Mouse (Mus musculus) liver, adult 2 months (tissue): ENCODE measurements at regions not wholly inside any gene's neighbourhood (a gene's known extent, or its start where the extent isn't known, plus 50 kb on each side); places are given as distances from the start of the nearest gene placed in this dataset.

Source experiments
- DNase-seq: peaks from one replicate; pipeline ENCODE4 v3.0.0-alpha.2; 2011; ENCODE audit warnings: low read depth, low spot score; ENCODE audit errors: extremely low read depth
- H3K27ac ChIP-seq: fragments of 200-500 bp; replicated peaks from 2 replicates; pipeline ENCODE4 v1.5.1; 2012; ENCODE audit warnings: low read depth, mild to moderate bottlenecking, control low read depth, inconsistent platforms, low read length; ENCODE audit not compliant: insufficient read depth
- H3K27me3 ChIP-seq: fragments of 200-500 bp; 2 replicates; pipeline ENCODE4 v1.6.1; 2012; ENCODE audit warnings: mild to moderate bottlenecking, moderate library complexity, low read length, inconsistent platforms; ENCODE audit not compliant: control insufficient read depth, insufficient read depth
- H3K36me3 ChIP-seq: fragments of 200-500 bp; 2 replicates; pipeline ENCODE4 v1.6.1; 2012; ENCODE audit warnings: low read length, inconsistent platforms; ENCODE audit not compliant: control insufficient read depth, insufficient read depth
- H3K4me1 ChIP-seq: fragments of 200-500 bp; 2 replicates; pipeline ENCODE4 v1.6.1; 2011; ENCODE audit warnings: low read length; ENCODE audit not compliant: control insufficient read depth, insufficient read depth
- H3K4me3 ChIP-seq: fragments of 200-500 bp; 2 replicates; pipeline ENCODE4 v1.5.1; 2011; ENCODE audit warnings: low read depth, mild to moderate bottlenecking, control low read depth, low read length, moderate library complexity; ENCODE audit not compliant: insufficient read depth
- H3K79me2 ChIP-seq: fragments of 200-500 bp; 2 replicates; pipeline ENCODE4 v1.6.1; 2012; ENCODE audit warnings: inconsistent platforms, mild to moderate bottlenecking, low read length, moderate library complexity; ENCODE audit not compliant: control insufficient read depth, insufficient read depth
- H3K9ac ChIP-seq: fragments of 200-500 bp; 2 replicates; pipeline ENCODE4 v1.6.1; 2012; ENCODE audit warnings: low read depth, mild to moderate bottlenecking, control low read depth, inconsistent platforms, low read length
- CTCF ChIP-seq: fragments of 200-500 bp; IDR thresholded peaks from 2 replicates; pipeline ENCODE4 v1.5.1; 2011; ENCODE audit warnings: low read depth, low read length, control low read depth
- POLR2A ChIP-seq: fragments of 200-500 bp; IDR thresholded peaks from 2 replicates; pipeline ENCODE4 v1.6.1; 2011; ENCODE audit warnings: low read length, control low read depth; ENCODE audit not compliant: insufficient read depth; ENCODE audit errors: extremely low read depth
- WGBS: fragments of 180-500 bp; shearing (Covaris S2); methylation state at CpG from one replicate; pipeline ENCODE4 v1.1.7; 2018; 5-methylcytosine and 5-hydroxymethylcytosine counted together

DNA sequence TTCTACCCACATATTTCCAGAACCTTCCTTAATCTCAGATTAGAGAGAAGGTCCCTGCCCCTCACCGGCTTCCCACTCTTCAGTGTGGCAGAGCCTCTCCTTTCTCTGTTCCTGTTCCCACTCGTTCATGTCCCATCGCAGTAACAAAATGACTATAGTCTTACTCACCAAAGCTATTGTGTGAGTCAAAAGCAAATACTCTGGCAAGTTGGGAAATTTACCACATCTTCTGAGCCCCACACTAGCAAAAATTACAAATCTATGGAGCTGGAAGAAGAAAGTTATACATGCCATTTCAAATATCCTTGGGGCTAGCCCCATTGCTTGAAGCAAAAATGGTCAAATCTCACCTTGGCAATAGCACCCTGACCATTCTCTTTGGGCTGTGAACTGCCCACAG lies 80.1 kb upstream of the Tet2 start:
- Histone ChIP-seq H3K27ac (no peak overlapping the region), H3K36me3 (no peaks in the 10 kb centered on the region), H3K4me1 (no peaks in the 10 kb centered on the region), H3K4me3 (no peak overlapping the region), H3K27me3 (no peaks in the 10 kb centered on the region), H3K79me2 (no peaks in the 10 kb centered on the region), H3K9ac (no peak overlapping the region)
- 94% methylated on average over 3 of the region's 3 CpGs for WGBS
- TF ChIP-seq POLR2A: no peak
- no peak for TF ChIP-seq CTCF
- DNase-seq: no peak

DNA sequence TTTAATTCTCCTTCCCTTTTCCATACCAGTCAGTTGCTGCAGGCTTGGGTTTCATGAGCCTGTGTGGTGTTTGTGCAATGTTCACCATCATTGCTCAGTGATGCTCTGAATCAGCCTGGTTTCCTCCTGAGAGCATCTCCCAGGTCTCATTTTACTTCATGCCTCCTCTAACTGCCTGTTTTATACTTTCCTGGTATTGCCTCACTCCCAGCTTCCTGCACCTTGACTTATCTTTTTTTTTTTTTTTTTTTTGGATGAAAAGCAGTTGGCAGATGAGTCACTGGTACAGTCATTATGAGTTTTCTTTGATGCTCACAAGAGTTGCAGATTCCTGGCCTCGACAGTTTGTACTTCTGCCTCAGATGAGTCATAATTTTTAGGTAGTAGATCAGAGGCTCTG lies 81.5 kb upstream of the Tet2 start:
- H3K4me3 ChIP-seq: no peak overlapping the region
- H3K36me3 ChIP-seq: no peaks in the 10 kb centered on the region
- no peaks in the 10 kb centered on the region for H3K79me2 ChIP-seq
- 50% methylated on average over 1 of the region's 1 CpGs for WGBS
- no peak overlapping the region for H3K9ac ChIP-seq
- H3K27ac ChIP-seq: no peak overlapping the region
- no peaks in the 10 kb centered on the region for H3K4me1 ChIP-seq
- no peaks in the 10 kb centered on the region for H3K27me3 ChIP-seq
- no peak for DNase-seq
- TF ChIP-seq CTCF: no peak
- TF ChIP-seq POLR2A: no peak

DNA sequence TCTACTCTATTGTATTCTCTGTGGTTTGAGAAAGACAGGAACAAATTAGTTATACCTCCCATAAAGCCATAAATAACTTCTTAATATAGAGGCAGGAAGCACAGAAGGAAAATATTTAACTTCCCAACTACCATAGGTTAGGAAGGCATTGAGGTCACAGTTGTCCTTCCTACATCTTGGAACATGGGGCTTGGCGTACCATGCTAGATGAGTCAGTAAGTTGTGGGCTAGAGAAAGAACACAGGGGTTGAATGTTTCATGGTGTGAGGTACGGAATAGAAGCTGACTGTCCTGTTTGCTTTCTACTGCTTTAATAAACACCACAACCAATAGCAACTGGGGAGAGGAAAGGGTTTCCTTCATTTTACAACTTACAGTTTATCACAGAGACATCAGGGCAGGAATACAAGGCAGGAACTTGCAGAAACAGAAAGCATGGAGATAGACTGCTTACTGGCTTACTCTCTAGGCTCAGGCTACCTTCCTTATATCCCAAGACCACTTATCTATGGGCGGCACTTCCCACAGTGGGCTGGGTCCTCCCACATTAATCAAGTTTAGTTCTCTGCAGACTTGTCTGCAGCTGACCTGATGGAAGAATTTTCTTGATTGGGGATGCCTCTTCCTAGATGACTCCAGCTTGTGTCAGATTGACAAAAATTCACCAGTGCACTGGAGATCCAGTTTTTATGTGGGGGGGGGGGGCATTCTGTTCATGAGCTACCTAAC lies 82.3 kb upstream of the Tet2 start:
- no peak overlapping the region for H3K4me3 ChIP-seq

DNA sequence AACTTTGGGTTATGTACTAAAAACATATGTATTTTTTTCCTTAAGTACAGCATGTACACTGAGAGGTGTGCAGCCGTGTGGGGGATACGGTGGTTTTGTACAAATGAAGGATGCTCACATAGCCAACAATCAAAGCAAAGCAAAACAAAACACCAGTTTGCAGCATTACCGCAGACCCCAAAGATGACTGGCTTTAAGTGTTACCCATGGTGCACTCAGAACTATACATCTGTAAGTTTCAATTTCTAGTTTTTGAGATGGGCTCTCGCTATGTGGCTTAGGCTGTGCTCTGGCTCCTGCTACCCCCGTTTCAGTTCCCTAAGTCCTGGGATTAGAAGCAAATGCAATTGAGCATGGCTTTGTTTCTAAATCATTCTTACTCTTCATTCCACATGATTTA lies 89.4 kb upstream of the Tet2 start:
- WGBS: 91% methylated on average over 5 of the region's 5 CpGs
- no peaks in the 10 kb centered on the region for H3K79me2 ChIP-seq
- H3K36me3 ChIP-seq: no peaks in the 10 kb centered on the region
- no peaks in the 10 kb centered on the region for H3K27me3 ChIP-seq
- no peak for DNase-seq
- no peaks in the 10 kb centered on the region for H3K4me1 ChIP-seq
- no peak overlapping the region for H3K4me3 ChIP-seq
- no peak overlapping the region for H3K27ac ChIP-seq
- no peak for TF ChIP-seq CTCF
- TF ChIP-seq POLR2A: no peak
- no peak overlapping the region for H3K9ac ChIP-seq

More for the DNA sequence above, 82.3 kb upstream of the Tet2 start:
- no peak for DNase-seq
- Histone ChIP-seq H3K27ac (no peak overlapping the region), H3K27me3 (no peaks in the 10 kb centered on the region), H3K36me3 (no peaks in the 10 kb centered on the region), H3K79me2 (no peaks in the 10 kb centered on the region), H3K4me1 (no peaks in the 10 kb centered on the region), H3K9ac (no peak overlapping the region)
- WGBS: 81% methylated on average over 3 of the region's 3 CpGs
- TF ChIP-seq CTCF: no peak
- TF ChIP-seq POLR2A: no peak

DNA sequence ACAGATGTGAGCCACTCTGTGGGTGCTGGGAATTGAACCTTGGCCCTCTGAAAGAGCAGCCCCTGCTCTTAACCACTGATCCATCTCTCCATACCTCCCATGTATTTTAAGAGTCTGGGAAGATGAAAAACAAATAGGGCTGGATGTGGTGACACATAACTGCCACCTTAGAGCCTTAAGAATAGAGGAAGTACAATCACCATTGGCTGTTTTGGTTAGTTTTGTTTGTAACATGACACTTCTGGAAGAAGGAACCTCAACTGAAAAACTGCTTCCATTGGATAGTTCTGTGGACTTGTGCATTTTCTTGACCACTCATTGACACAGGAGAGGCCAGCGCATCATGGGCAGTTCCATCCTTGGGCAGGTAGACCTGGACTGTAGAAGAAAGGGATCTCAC lies 100.7 kb upstream of the Tet2 start:
- 97% methylated on average over 1 of the region's 1 CpGs for WGBS
- H3K27ac ChIP-seq: no peak overlapping the region
- no peak overlapping the region for H3K9ac ChIP-seq
- no peak overlapping the region for H3K4me3 ChIP-seq
- TF ChIP-seq CTCF (no peak), POLR2A (no peak)
- DNase-seq: no peak
- no peaks in the 10 kb centered on the region for H3K27me3 ChIP-seq
- no peaks in the 10 kb centered on the region for H3K36me3 ChIP-seq
- no peaks in the 10 kb centered on the region for H3K79me2 ChIP-seq
- no peaks in the 10 kb centered on the region for H3K4me1 ChIP-seq

DNA sequence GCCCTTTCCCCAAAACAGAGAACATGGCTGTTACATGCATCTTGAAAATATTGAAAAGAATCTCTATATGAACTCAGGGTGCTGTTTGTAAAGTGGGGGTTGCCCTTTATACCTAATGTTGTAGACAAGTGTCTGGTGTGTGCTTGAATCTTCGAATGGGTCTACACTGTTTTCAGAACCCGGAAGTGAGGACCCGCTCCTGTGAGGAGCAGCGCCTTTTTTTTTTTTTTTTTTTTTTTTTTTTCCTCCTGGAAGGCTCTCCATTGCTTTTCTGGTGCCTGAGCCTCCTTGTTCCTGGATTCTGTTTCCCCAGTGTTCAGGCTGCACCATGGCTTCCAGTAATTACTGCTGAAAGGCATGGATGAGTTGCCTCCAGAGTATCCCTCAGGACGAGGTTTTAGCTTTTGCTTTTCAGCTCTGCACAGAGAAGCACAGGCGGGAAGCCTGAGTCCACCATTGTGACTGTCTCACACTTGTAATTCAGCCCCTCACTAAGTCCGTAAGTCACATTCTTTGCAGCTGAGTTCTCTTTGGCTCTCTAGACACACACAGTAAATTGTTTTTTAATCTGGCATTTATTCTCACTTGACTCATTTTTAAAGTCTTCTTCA lies 101.6 kb upstream of the Tet2 start:
- Histone ChIP-seq H3K9ac (no peak overlapping the region), H3K4me1 (no peaks in the 10 kb centered on the region), H3K36me3 (no peaks in the 10 kb centered on the region), H3K27me3 (no peaks in the 10 kb centered on the region), H3K4me3 (no peak overlapping the region), H3K27ac (no peak overlapping the region), H3K79me2 (no peaks in the 10 kb centered on the region)
- TF ChIP-seq CTCF: no peak
- TF ChIP-seq POLR2A: no peak
- DNase-seq: no peak
- 79% methylated on average over 7 of the region's 7 CpGs for WGBS
